Mouse (Mus musculus) ES-E14 (cell line): ENCODE measurements around the gene Parvb.

Experiments
- CHD2 ChIP-seq: IDR thresholded peaks from 2 replicates; pipeline ENCODE4 v1.6.1; 2014; ENCODE audit warnings: mild to moderate bottlenecking, low read depth, low read length, inconsistent platforms
- HCFC1 ChIP-seq: IDR thresholded peaks from 2 replicates; pipeline ENCODE4 v1.6.1; 2012; ENCODE audit warnings: low read length, inconsistent platforms, borderline replicate concordance; ENCODE audit not compliant: insufficient read depth
- MAFK ChIP-seq: IDR thresholded peaks from 2 replicates; pipeline ENCODE4 v1.6.1; 2014; ENCODE audit warnings: mild to moderate bottlenecking, low read depth, low read length, inconsistent platforms; ENCODE audit not compliant: insufficient read depth
- ZC3H11A ChIP-seq: IDR thresholded peaks from 2 replicates; pipeline ENCODE4 v1.6.1; 2012; ENCODE audit warnings: low read depth, mild to moderate bottlenecking, inconsistent platforms, low read length, borderline replicate concordance
- ZNF384 ChIP-seq: IDR thresholded peaks from 2 replicates; pipeline ENCODE4 v1.6.1; 2012; ENCODE audit warnings: low read depth, low read length, inconsistent platforms

GRCm38 (mm10) chr15:84212031-84212755, 19.6 kb upstream of the Parvb start:
- TF ChIP-seq CHD2: no peak
- no peak for TF ChIP-seq MAFK
- peak; percentile 64; the same call in 1 of the 2 replicates for TF ChIP-seq ZC3H11A
- TF ChIP-seq HCFC1: no peak
- TF ChIP-seq ZNF384: no peak
